Mouse (Mus musculus) C2C12 (cell line): ENCODE results near the gene Acy3. TPM values are rescaled to one million over a fixed set of nuclear protein-coding genes. Genes with fewer than 3 reads are reported as not detected.

Source experiments
- H3K27me3 ChIP-seq: one replicate; pipeline ENCODE4 v1.6.1; 2011; ENCODE audit not compliant: control insufficient read depth, insufficient read depth, insufficient read length
- H3K36me3 ChIP-seq: one replicate; pipeline ENCODE4 v1.6.1; 2011; ENCODE audit not compliant: control insufficient read depth, insufficient read depth
- H3K4me3 ChIP-seq: one replicate; pipeline ENCODE4 v1.5.1; 2011; ENCODE audit warnings: mild to moderate bottlenecking, control low read depth; ENCODE audit not compliant: poor library complexity, insufficient read depth, severe bottlenecking
- H3K79me2 ChIP-seq: one replicate; pipeline ENCODE4 v1.6.1; 2011; ENCODE audit not compliant: control insufficient read depth, insufficient read depth
- H3K79me3 ChIP-seq: one replicate; pipeline ENCODE4 v1.6.1; 2011; ENCODE audit warnings: low read depth, control low read depth
- H3ac ChIP-seq: one replicate; pipeline ENCODE3; 2011; ENCODE audit warnings: low read depth; ENCODE audit not compliant: control insufficient read depth, insufficient read length
- CEBPB ChIP-seq: IDR thresholded peaks from one replicate; pipeline ENCODE4 v1.6.1; 2011; ENCODE audit warnings: low read depth, mild to moderate bottlenecking, control low read depth, moderate library complexity
- CTCF ChIP-seq: IDR thresholded peaks from one replicate; pipeline ENCODE4 v1.5.1; 2011; ENCODE audit not compliant: control insufficient read depth, insufficient read depth, insufficient read length
- FOSL1 ChIP-seq: IDR thresholded peaks from one replicate; pipeline ENCODE4 v1.8.0; 2011; ENCODE audit warnings: mild to moderate bottlenecking, low read length; ENCODE audit not compliant: poor library complexity, insufficient read depth, severe bottlenecking
- MAX ChIP-seq: IDR thresholded peaks from one replicate; pipeline ENCODE4 v1.6.1; 2011; ENCODE audit warnings: mild to moderate bottlenecking, control low read depth
- MYOD1 ChIP-seq: IDR thresholded peaks from one replicate; pipeline ENCODE4 v1.6.1; 2011; ENCODE audit warnings: low read depth; ENCODE audit not compliant: control insufficient read depth, insufficient read length
- MYOG ChIP-seq: IDR thresholded peaks from one replicate; pipeline ENCODE4 v1.6.1; 2011; ENCODE audit not compliant: control insufficient read depth, insufficient read length; ENCODE audit errors: extremely low read depth
- USF1 ChIP-seq: IDR thresholded peaks from one replicate; pipeline ENCODE4 v1.6.1; 2011; ENCODE audit warnings: low read depth, mild to moderate bottlenecking, control low read depth, moderate library complexity
- polyA plus RNA-seq: library from polyadenylated mRNA; unstranded; fragments of >200 nt; fragmentation: generic; extraction: Trizol; gene quantifications from one replicate; pipeline ENCODE4 v1.2.1, GENCODE M21; 2012; ENCODE audit warnings: missing spikeins

The Acy3 gene
- polyA plus RNA-seq, 1 experiment = 3.5 TPM

- H3K27me3 ChIP-seq = no peaks in the 10 kb centered on the region
- TF ChIP-seq CTCF (no peak), CEBPB (no peak)
- no peak overlapping the region for H3K4me3 ChIP-seq
- peaks cover 15% of the 10 kb centered on the region for H3K79me2 ChIP-seq
- peaks cover 45% of the 10 kb centered on the region for H3K36me3 ChIP-seq
- peaks cover 8% of the 10 kb centered on the region for H3K79me3 ChIP-seq
- H3ac ChIP-seq = no peak overlapping the region
Observed at GRCm38 (mm10) chr19:4011086-4011485, 24.7 kb downstream of the Acy3 start.

- Histone ChIP-seq H3K36me3 (peaks cover 33% of the 10 kb centered on the region), H3K79me2 (peaks cover 15% of the 10 kb centered on the region), H3K4me3 (peak within 1 kb of the TSS; percentile 97), H3K79me3 (peaks cover 8% of the 10 kb centered on the region), H3K27me3 (no peaks in the 10 kb centered on the region), H3ac (peak within 1 kb of the TSS; percentile 91)
- TF ChIP-seq FOSL1 (no peak), MAX (peak; percentile 66), CEBPB (no peak), USF1 (peak; percentile 53), CTCF (peak; percentile 70)
Observed at GRCm38 (mm10) chr19:4012432-4013022, 26.2 kb downstream of the Acy3 start, which contains the start of gene Ndufv1. Ndufv1 (minus strand) TSS chr19:4012806.

- H3ac ChIP-seq = peak overlapping the region; percentile 55
- no peak overlapping the region for H3K4me3 ChIP-seq
- H3K79me2 ChIP-seq = peaks cover 15% of the 10 kb centered on the region
- H3K79me3 ChIP-seq = peaks cover 8% of the 10 kb centered on the region
- no peaks in the 10 kb centered on the region for H3K27me3 ChIP-seq
- TF ChIP-seq CEBPB = no peak
- no peak for TF ChIP-seq MYOD1
- TF ChIP-seq USF1 = no peak
- no peak for TF ChIP-seq MYOG
- no peak for TF ChIP-seq MAX
- TF ChIP-seq CTCF = no peak
- H3K36me3 ChIP-seq = peaks cover 27% of the 10 kb centered on the region
Observed at GRCm38 (mm10) chr19:4013066-4013465, 26.7 kb downstream of the Acy3 start.

- Histone ChIP-seq H3K27me3 (no peaks in the 10 kb centered on the region), H3K4me3 (no peak overlapping the region), H3ac (no peak overlapping the region), H3K36me3 (peaks cover 13% of the 10 kb centered on the region), H3K79me3 (peaks cover 8% of the 10 kb centered on the region), H3K79me2 (peaks cover 15% of the 10 kb centered on the region)
- TF ChIP-seq CEBPB (no peak), USF1 (no peak), CTCF (no peak), MAX (no peak), MYOG (no peak), MYOD1 (no peak), FOSL1 (no peak)
Observed at GRCm38 (mm10) chr19:4014802-4015201, 28.4 kb downstream of the Acy3 start.

GRCm38 (mm10) chr19:4015635-4016034 lies 29.3 kb downstream of the Acy3 start:
- peaks cover 8% of the 10 kb centered on the region for H3K79me3 ChIP-seq
- H3K36me3 ChIP-seq = peaks cover 7% of the 10 kb centered on the region
- H3K4me3 ChIP-seq = no peak overlapping the region
- TF ChIP-seq CEBPB (no peak), USF1 (no peak), CTCF (no peak), MYOG (no peak), FOSL1 (no peak), MAX (no peak), MYOD1 (no peak)
- H3K27me3 ChIP-seq = no peaks in the 10 kb centered on the region
- H3K79me2 ChIP-seq = peaks cover 15% of the 10 kb centered on the region
- H3ac ChIP-seq = no peak overlapping the region

GRCm38 (mm10) chr19:4017921-4018587 lies 31.7 kb downstream of the Acy3 start:
- no peaks in the 10 kb centered on the region for H3K27me3 ChIP-seq
- H3K36me3 ChIP-seq = no peaks in the 10 kb centered on the region
- H3K4me3 ChIP-seq = no peak overlapping the region
- no peak overlapping the region for H3ac ChIP-seq
- no peaks in the 10 kb centered on the region for H3K79me3 ChIP-seq
- no peak for TF ChIP-seq FOSL1
- no peak for TF ChIP-seq MAX
- no peak for TF ChIP-seq USF1
- TF ChIP-seq CEBPB = no peak
- TF ChIP-seq MYOG = no peak
- TF ChIP-seq CTCF = no peak
- TF ChIP-seq MYOD1 = no peak
- no peaks in the 10 kb centered on the region for H3K79me2 ChIP-seq
